Mouse (Mus musculus) adrenal gland, adult (tissue): ENCODE results near the gene Exo5.

Experiments
- DNase-seq, 2 experiments: peaks; one replicate each; pipeline ENCODE4 v3.0.0; 2022 to 2023; ENCODE audit warnings: low spot score in 1 of 2; ENCODE audit not compliant: inconsistent age in 2 of 2

Exo5 gene

GRCm38 (mm10) chr4:120909558-120910150, 15.2 kb downstream of the Exo5 start:
- peak; percentile 36 to 83 for DNase-seq

DNA sequence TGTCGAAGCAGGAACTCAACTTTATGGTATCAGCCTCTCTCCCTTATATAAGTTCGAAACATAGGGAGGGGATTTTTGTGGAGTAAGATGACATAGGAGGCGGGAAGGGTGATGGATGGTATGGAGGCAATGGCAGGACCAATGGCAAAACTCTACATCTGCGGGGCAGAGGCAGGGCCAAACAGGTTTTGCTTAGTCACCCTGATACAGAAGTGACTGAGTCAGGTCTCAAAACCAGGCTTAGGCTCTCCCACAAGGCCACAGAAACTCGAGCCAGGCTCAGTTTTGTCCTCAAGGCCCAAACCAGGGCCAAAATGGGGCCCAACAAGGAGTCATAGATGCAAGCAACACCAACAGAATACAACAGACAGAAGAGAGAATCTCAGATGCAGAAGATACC, 19.2 kb downstream of the Exo5 start:
- DNase-seq = no peak

DNA sequence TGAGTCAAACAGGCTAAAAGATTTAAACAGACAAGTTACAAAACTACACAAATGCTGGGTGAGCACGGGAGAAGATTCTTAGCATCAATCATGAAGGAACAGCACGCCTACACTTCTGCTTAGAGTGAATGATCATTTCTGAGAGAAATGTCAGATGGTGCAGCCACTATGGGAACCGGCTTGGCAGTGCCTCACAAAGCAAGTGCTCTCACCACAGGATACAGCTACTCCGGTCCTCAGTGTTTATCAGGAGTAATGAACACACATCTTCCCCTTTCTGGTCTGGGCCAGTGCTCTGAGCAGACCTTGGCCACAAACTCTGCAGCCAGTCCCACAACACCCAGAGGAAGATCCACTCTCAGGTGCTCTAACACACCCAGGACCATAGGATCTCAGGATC, 20.3 kb downstream of the Exo5 start:
- DNase-seq = no peak

DNA sequence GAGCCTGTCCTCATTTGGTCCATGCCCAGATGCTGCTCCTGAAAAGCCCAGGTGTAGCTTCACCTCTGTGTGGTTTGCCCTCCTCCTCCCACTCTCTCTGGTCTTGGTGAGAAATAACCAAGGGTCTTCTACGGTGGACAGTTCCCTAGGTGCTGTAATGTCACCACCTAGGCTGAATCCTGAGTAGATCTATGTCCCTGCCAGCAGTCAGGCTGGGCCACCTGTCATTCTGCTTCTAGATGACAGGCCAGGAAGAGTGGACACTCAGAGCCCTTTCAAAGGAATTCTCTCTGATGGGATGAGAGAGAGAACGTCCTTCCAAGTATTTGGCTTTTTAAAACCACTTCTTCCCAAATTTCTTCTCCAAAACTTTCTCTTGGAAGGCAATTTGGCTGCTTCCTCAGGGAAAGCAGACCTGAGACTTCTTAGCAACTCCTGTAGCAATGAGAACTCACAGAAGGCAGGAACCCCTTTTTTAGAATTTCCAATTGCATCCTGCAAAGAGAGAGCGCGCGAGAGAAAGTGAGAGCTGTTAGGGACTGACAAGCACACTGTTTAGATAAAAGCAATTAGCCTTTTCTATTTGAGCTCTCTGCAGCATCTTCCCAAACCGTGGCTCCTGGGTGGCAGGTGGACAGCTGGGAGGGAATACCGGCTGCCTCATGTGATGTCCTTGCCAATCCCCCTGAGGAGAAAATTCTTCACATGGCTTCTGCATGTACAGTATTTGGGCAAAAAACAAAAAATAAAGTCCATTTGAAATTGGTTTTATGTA, 28.8 kb downstream of the Exo5 start:
- DNase-seq = no peak

DNA sequence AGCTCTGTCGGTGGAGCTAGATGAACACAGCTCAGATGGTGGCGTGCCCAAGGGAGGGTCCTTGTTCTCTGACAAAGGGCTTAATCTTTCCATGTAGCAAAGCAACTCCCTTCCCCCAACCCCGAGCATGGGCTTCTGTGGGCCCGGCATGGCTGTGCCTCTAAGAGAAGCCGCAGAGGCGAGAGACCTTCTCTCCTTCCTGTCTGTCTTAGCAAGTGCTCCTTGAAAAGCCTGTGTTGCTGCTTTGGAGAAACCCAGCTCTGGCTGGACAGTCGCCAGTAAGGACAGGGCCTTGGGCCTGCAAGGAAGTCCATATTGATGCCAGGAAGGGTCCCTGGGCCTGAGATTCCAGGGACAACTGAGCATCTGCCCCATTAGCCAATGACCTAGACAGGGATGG, 29.6 kb downstream of the Exo5 start:
- no peak for DNase-seq

DNA sequence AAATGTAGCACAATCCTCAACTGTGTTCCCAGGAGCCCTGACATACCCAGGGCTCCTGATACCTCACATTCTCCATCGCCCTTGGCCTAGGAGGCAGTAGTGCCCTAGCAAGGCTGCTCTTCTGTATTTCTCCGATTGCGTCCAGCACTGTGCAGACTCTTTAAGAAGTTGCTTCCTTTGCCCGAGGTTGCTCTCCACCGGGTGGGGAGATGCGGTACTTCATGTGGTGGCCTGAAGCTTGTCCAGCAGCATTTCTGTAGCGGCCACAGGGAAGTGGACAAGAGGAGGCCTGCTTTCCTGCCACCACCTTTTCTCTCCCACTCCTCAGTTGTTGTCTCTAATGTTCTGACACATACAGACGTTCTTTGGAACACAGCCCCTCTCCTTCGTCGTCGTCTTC, 30.2 kb downstream of the Exo5 start:
- no peak for DNase-seq

DNA sequence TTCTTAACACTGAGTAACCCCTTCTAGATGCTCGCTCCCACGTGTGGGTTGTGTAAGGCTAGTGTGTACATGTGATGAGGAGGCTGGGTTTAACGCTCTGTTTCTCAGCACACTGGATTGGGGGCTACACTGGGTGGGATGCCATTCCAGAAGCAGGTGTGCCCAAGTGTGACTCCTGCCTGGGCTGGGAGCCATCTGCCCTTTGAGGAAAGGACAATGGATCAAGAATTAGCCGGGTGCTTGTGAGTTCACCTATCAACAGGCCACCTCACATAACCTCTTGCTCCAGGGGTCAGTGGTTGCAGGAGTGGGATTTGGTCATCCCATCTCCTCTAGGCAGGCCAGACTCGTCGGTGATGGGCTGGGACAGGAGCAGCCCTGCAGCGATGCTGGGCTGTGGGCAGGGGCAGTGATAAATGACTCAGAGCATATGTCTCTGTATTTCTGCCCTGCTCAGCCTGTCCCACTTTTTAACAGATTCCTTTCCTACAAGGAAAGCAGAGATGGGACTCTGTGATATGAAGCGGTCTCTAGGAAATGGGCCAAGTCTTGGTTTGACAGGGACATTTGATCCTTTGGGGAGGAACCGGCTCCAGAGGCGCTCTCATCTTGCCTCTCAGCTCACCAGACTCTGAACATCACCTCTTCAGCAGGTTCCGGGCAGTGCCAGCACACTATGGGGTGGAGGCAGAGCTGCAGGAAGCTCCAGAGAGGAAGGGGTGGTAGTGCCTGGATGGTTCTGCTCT, 31.0 kb downstream of the Exo5 start:
- no peak for DNase-seq

DNA sequence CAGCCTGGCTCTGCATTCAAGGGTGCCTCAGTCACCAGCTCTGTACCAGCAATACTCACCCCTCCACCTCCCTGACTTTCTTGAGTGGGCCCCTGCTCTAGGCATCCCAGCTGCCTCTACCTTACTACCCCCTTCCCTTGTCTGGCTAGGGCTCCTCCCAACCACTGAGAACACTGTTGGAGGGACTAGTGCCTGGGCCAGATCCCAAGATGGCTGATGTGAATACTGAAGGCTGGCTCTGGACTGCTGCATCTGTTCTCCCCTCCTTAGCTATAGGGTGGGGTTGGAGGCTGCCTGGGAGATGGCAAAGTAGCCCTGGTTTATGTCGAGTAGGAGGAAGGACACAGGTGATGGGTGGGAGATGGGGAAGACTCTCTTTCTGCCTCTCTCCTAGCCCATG, 32.3 kb downstream of the Exo5 start:
- DNase-seq = no peak

DNA sequence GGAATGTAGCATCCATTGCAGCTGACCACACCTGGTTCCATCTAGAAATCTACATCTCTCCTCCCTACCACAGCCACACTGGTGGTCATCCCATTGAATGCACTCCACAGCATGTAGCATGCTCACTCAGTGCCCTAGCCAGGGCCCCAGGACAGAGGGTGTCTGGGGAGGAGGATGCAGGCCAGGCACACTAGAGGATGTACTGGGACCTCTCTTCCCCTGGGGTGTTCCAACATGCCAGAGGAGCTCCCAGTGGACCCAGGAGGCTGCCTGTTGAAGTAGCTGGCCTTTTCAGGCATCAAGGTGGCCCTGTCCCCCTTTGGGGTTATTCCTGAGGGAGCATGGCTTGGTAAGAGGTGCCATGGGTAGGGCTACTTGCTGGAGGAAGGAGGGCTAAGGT, 32.9 kb downstream of the Exo5 start:
- DNase-seq = no peak

GRCm38 (mm10) chr4:120890754-120891440, 33.9 kb downstream of the Exo5 start:
- no peak for DNase-seq

DNA sequence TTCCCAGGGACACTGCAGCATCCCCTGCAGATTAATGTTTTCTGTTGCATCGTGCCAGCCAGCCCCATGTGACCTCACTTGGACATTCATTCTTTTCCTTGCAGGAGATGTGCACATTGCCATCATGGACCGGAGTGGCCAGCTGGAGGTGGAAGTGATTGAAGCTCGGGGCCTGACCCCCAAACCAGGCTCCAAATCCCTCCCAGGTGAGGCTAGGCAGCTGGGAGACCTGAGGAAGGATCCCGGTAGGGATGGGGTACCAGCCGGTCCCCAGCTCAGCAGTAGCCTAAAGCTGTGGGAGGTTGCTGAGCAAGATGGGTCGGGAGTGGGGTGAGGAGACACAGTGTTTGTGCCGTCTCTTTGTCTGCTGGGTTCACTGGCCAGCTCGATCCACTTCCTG, 35.9 kb downstream of the Exo5 start:
- no peak for DNase-seq

DNA sequence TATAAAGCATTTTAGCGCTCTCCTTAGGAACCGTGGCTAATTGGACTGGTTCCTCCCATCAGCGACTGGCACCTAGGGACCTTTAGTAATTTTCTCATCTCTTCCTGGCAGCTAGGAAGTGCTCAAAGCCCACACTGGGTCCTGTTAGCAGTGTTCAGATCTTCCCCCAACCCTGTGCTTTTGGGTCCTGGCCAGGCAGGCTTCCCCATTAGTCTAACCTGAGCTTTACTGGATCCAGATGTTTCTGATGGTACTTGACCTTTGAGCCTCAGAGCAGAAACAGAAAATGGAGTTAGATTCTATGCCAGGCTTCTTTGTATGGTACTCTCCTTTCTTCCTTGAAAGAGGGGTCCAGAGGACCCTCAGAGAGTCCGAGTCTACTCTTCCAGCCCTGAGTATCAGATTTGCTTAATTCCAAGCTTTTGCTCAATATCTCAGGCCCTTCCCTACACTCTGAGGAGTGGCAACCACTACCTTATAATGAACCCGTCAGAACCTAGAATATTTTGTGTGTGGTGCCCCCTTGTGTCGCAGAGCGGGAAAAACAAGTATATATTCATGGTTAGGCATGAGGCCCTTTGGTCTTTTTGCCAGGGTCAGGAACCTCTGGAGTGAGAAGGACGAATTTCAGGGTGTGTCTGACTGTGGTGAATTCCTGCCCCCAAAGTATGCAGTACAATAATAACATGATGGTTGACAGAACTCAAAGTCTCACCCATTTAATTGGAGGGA, 37.3 kb downstream of the Exo5 start:
- DNase-seq = peak; percentile 53 to 87

DNA sequence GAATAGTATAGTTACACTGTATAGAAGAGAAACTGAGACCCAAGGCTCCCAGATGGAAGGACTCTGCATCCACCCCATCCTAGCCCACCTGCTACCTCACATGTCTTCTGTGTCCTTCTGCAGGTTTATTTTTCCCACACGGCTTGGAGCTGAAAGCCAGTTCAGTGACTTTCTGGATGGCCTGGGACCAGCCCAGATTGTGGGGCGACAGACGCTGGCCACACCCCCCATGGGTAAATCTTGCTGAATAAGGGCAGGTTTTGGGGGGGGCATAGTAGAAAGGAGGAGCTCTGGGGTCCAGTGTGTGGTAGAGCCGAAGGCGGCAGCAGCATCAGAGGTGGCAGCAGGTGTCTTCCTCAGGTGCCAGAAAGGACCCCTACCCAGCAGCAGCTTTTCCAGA, 38.0 kb downstream of the Exo5 start:
- no peak for DNase-seq

GRCm38 (mm10) chr4:120886131-120886530, 38.7 kb downstream of the Exo5 start:
- DNase-seq = peak in 1 of 2 experiments; percentile 38

GRCm38 (mm10) chr4:120885208-120886120, 39.4 kb downstream of the Exo5 start:
- no peak for DNase-seq

GRCm38 (mm10) chr4:120882002-120882625, 42.7 kb downstream of the Exo5 start:
- DNase-seq = no peak

DNA sequence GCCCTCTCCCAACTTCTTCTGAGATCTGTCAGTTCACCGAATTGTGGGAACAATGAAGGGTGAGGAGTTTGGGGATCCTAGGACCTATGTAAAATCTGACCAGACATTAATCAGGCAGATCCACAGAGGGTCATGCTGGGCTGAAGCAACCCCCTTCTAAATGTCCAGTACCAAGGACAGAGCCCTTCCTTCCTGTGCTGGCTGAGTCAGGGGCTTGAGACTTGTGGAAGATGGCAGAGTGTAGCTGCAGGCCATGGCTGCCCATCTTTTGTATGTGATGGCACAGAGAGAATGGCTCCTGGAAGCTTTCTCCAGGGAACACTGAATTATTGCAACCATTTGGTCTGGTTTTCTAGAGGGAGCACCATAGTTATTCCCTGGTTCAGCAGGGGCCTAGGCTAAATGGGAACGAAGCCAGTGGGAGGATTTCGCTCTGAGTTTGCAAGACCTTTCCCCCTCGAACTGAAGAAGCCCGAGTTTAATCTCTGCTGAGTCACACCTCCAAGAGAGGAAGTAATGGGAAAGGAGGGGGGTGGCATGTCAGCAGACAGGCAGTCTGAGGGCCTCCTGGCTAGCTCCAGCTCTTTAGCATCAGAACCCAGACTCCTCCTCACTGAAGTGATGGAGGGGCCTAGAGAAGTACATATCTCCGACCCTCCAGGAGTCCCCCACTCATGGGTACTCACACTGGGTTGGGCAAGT, 43.9 kb downstream of the Exo5 start:
- DNase-seq = peak in 1 of 2 experiments; percentile 31

- DNase-seq = peak; percentile 25 to 78
Measured at GRCm38 (mm10) chr4:120879386-120879785, 45.4 kb downstream of the Exo5 start.

GRCm38 (mm10) chr4:120878728-120879127, 46.1 kb downstream of the Exo5 start:
- DNase-seq = no peak
